Mouse (Mus musculus) midbrain, embryonic 14.5 days (tissue): ENCODE data around the gene Rpp38. TPM values are rescaled to one million over a fixed set of nuclear protein-coding genes. Genes with fewer than 3 reads are reported as not detected.
A peak's percentile ranks its signal among the peaks of the same experiment; 100 is the strongest.

Experiments
- ATAC-seq: fragments of 200-750 bp; cut with Nextera tagmentation; 2 replicates; pipeline ENCODE4 v1.8.0; 2017; ENCODE audit warnings: moderate number of reproducible peaks, moderate library complexity; ENCODE audit not compliant: low FRiP score, low TSS enrichment
- DNase-seq: peaks from one replicate; pipeline ENCODE4 v3.0.0-alpha.2; 2015
- H3K27ac ChIP-seq: fragments of 300-500 bp; sonication (generic); replicated peaks from 2 replicates; pipeline ENCODE4 v1.5.1; 2014; ENCODE audit warnings: mild to moderate bottlenecking, low read depth, low read length, moderate library complexity
- H3K27me3 ChIP-seq: fragments of 300-500 bp; sonication (generic); 2 replicates; pipeline ENCODE4 v1.6.1; 2014; ENCODE audit warnings: low read length, control low read depth, mixed read lengths; ENCODE audit not compliant: control insufficient read depth, insufficient read depth
- H3K36me3 ChIP-seq: fragments of 300-500 bp; sonication (generic); 2 replicates; pipeline ENCODE4 v1.6.1; 2014; ENCODE audit warnings: low read length, control low read depth; ENCODE audit not compliant: control insufficient read depth, insufficient read depth
- H3K4me1 ChIP-seq: fragments of 300-500 bp; sonication (generic); 2 replicates; pipeline ENCODE4 v1.6.1; 2014; ENCODE audit warnings: mild to moderate bottlenecking, antibody characterized with exemption, low read length, control low read depth; ENCODE audit not compliant: control insufficient read depth, insufficient read depth
- H3K4me2 ChIP-seq: fragments of 300-500 bp; sonication (generic); 2 replicates; pipeline ENCODE4 v1.6.1; 2014; ENCODE audit warnings: mild to moderate bottlenecking, low read length, moderate library complexity
- H3K4me3 ChIP-seq: fragments of 300-500 bp; sonication (generic); replicated peaks from 2 replicates; pipeline ENCODE4 v1.5.1; 2014; ENCODE audit warnings: low read depth, low read length
- H3K9ac ChIP-seq: fragments of 300-500 bp; sonication (generic); replicated peaks from 2 replicates; pipeline ENCODE4 v1.6.1; 2014; ENCODE audit warnings: mild to moderate bottlenecking, low read length, moderate library complexity
- H3K9me3 ChIP-seq: fragments of 300-500 bp; sonication (generic); 2 replicates; pipeline ENCODE4 v1.6.1; 2016; ENCODE audit warnings: low read length, control low read depth, mixed read lengths; ENCODE audit not compliant: control insufficient read depth
- WGBS: fragments of 180-500 bp; shearing (Covaris S2); extraction: QIAGEN DNeasy Blood & Tissue Kit; methylation state at CpG from one replicate; pipeline ENCODE4 v1.1.7; 2014; 5-methylcytosine and 5-hydroxymethylcytosine counted together
- polyA plus RNA-seq: library from polyadenylated mRNA; unstranded; fragments of >200 nt; fragmentation: Nextera tagmentation; extraction: Ambion mirVana; gene quantifications from 2 replicates; pipeline ENCODE4 v1.2.1, GENCODE M21; 2014

Gene Rpp38
- polyA plus RNA-seq, 1 experiment from 2014 or later: 14.0 TPM

DNA sequence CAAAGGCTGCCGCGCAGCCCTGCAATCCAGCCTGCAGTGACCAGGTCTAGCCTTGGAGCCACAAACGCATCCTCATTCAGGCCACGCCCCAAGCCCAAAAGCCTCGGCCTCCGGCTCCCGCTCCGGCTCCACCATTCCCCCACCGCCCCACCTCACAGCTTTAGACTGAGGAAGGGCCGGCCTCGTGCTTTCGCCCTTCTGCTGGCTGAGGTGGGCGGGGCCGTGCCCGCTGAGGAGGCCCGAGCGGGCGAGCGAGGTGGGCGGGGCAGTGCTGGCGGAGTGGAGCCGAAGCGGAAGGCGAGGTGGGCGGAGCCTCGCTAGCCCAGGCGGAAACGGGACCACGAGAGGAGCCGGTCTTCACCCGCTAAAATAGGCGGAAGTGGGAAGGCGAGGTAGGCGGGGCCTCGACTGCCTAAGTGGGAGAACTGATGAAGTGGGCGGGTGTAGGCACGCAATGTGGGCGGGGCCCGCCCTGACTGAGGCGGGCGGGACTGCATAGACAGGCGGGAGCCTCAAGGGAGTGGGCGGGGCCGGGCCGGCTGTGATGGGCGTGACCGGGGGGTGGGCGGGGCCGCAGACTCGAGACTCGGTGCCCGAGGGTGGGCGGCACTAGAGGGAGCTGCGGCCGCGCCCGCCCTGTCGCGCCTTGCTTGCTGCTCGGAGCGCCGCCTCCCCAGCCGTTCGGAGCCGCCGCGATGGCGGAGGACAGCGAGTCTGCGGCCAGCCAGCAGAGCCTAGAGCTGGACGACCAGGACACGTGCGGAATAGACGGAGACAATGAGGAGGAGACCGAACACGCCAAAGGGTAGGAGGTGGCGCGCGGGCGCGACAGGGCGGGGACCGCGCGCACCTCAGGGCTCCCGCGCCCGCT, 48.6 kb downstream of the Rpp38 start, which contains the start of gene Nmt2:
Gene Nmt2 (plus strand): TSS at position 611 of the 871 bp plus-strand sequence.
- Histone ChIP-seq H3K27ac (peak within 1 kb of the TSS; percentile 94), H3K4me1 (peaks cover 13% of the 10 kb centered on the region), H3K4me2 (peak within 1 kb of the TSS; percentile 75), H3K9ac (peak within 1 kb of the TSS; percentile 82), H3K4me3 (peak within 1 kb of the TSS; percentile 68), H3K36me3 (no peaks in the 10 kb centered on the region), H3K9me3 (no peaks in the 10 kb centered on the region), H3K27me3 (no peaks in the 10 kb centered on the region)
- DNase-seq: peak; percentile 100
- whole genome bisulfite sequencing: under 1% methylated on average over 86 of the region's 88 CpGs
- ATAC-seq: peak; percentile 98

DNA sequence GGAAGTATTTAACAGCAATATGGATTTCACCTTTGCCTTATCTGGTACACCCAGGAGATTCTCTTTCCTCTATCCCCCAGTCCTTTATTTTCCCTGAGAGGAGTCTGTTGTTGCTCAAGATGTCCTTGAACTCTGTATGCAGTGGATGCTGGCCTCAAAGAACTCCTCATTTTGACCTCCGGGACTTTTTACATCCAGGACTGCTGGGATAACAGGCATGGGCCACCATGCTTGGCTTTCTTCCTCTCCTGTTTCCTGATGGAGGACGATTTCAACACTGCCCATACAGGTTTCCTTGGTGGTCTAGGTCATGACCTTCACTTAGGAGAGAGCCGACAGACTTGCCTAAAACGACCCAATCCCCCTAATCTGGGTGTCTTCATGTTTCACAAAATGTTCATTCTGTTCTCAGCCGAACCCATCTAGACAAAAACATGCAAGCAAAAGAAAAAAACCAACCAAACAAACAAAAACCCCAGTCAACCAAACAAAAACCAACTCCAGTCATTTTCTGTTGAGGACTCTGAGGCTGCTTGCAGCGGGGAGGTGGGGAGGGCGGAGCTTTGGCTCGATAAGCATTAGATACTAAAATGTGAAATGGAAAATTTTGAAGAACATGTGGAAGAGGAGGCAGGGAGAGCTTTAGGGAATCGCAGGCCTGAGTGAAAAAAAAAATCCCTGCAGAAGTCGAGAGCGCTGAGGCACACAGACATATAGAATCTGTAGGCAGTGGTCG, 49.4 kb downstream of the Rpp38 start:
- Histone ChIP-seq H3K9me3 (no peaks in the 10 kb centered on the region), H3K4me3 (peak overlapping the region; percentile 68), H3K4me2 (peak overlapping the region; percentile 75), H3K9ac (peak overlapping the region; percentile 69), H3K27me3 (no peaks in the 10 kb centered on the region), H3K4me1 (peaks cover 13% of the 10 kb centered on the region), H3K27ac (peak overlapping the region; percentile 94), H3K36me3 (no peaks in the 10 kb centered on the region)
- DNase-seq (no peak), ATAC-seq (no peak)
- 8% methylated on average over 12 of the region's 12 CpGs for WGBS

DNA sequence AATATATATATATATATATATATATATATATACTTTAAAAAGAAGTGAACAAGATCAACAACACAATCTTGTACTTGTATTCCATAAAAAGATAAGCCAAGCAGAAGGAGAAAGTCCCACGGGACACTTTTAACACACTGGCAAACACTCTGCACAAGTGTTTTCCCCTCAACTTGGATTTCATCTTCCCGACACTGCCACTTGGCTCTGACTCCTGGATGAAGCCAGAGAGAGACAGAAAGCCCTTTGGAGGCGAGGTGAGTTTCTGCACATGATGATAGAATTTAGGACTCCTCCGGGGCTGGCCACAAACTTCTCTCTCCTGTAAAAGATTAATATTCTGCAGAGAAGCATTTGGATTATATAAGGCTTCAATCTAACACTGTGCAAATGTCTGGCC, 51.1 kb downstream of the Rpp38 start:
- no peaks in the 10 kb centered on the region for H3K36me3 ChIP-seq
- DNase-seq: no peak
- H3K4me2 ChIP-seq: no peak overlapping the region
- no peak overlapping the region for H3K27ac ChIP-seq
- H3K4me1 ChIP-seq: peaks cover 13% of the 10 kb centered on the region
- H3K27me3 ChIP-seq: no peaks in the 10 kb centered on the region
- H3K9me3 ChIP-seq: no peaks in the 10 kb centered on the region
- no peak overlapping the region for H3K4me3 ChIP-seq
- 87% methylated on average over 4 of the region's 4 CpGs for WGBS
- no peak for ATAC-seq
- H3K9ac ChIP-seq: no peak overlapping the region

Other genes starting within 250 kb of the Rpp38 start
- gene Fam171a1, start 218.4 kb downstream of the Rpp38 start, polyA plus RNA-seq: 30.3 and 50.9 TPM in 2 replicates
- 112 and 120 TPM in 2 replicates for gene Nmt2, start 48.4 kb downstream of the Rpp38 start, polyA plus RNA-seq
- gene Acbd7, start 3.5 kb upstream of the Rpp38 start, polyA plus RNA-seq: 2.9 and 4.2 TPM in 2 replicates
- gene Olah, start 64.6 kb upstream of the Rpp38 start, polyA plus RNA-seq: not detected in 2 replicates
- 3.2 and 4.2 TPM in 2 replicates for gene Meig1, start 90.0 kb upstream of the Rpp38 start, polyA plus RNA-seq
- gene Dclre1c, start 91.5 kb upstream of the Rpp38 start, polyA plus RNA-seq: 7.2 and 9.6 TPM in 2 replicates
- gene Suv39h2, start 142.4 kb upstream of the Rpp38 start, polyA plus RNA-seq: 9.3 and 13.4 TPM in 2 replicates
- gene Gm45902, start 180.1 kb upstream of the Rpp38 start, polyA plus RNA-seq: 6.5 and 8.5 TPM in 2 replicates
- gene Hspa14, start 180.2 kb upstream of the Rpp38 start, polyA plus RNA-seq: 56.2 and 70.6 TPM in 2 replicates
- gene Cdnf, start 180.4 kb upstream of the Rpp38 start, polyA plus RNA-seq: 0.07 and 0.20 TPM in 2 replicates
- gene Fam107b, start 237.8 kb upstream of the Rpp38 start, polyA plus RNA-seq: 35.1 and 49.0 TPM in 2 replicates